Mouse (Mus musculus) adrenal gland, adult 8-10 months (tissue): ENCODE results near the gene Phb2. TPM values are rescaled to one million over a fixed set of nuclear protein-coding genes. Genes with fewer than 3 reads are reported as not detected.
"Not testable (repeated sequence)": the region's sequence is repeated elsewhere in the genome, so short reads cannot be mapped to it uniquely, and the experiment has no call there.

Source experiments
- DNase-seq: peaks from one replicate; pipeline ENCODE4 v3.0.0; 2022
- total RNA-seq, 4 experiments: library from RNA; stranded (reverse); gene quantifications; 2 replicates each; pipeline ENCODE4 v1.2.4; 2022

The Phb2 gene
- 100 to 1,000 TPM; 255 to 303 (median 272) TPM for total RNA-seq

DNA sequence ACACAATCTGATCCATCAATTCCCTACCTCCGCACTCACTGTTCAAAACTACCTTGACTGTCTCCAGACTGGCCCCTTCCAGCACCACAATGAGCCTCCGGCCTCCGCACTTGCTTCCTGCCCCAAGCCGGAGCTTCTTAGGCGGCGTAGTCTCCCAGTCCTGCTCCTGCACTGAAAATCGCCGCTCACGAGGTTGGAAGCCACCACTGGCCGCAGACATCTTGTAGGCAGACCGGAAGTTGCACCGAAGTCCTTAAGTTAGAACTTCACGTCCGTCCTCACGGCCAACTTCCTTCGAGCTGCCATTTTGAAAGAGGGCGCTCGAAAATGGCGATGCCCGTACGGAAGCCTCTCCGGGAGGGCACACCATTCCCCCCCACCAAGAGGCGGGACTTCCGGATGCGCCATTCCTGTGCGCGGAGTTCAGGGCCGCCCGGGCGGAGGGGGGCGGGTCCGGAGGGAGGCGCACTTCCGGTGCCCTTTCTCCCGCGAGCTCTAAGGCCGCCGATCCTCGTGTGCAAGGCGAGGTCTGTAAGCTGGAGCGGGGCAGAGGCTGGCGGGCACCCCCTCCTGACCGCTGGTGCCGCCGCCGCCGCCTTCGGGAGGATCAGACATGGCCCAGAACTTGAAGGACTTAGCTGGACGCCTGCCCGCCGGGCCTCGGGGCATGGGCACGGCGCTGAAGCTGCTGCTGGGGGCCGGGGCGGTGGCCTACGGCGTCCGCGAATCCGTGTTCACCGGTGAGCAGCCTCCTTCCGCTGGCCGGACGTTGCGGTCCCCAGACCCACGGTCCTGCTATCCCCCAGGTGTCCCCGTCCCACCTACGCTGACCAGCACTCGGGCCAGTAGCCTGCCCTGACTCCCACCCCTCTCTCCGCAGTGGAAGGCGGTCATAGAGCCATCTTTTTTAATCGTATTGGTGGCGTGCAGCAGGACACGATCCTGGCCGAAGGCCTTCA is at the start of gene Phb2, which contains the start of gene Emg1:
Gene Phb2 (plus strand): TSS at position 513 of the 959 bp plus-strand sequence.
Gene Emg1 (minus strand): TSS at position 355 of the 959 bp plus-strand sequence.
- peak; percentile 97 for DNase-seq

GRCm38 (mm10) chr6:124662477-124663423 is 49.4 kb upstream of the Phb2 start, which contains the start of gene Lpcat3:
TSS of gene Lpcat3 (plus strand) at chr6:124663027.
- DNase-seq, result peak; percentile 99

DNA sequence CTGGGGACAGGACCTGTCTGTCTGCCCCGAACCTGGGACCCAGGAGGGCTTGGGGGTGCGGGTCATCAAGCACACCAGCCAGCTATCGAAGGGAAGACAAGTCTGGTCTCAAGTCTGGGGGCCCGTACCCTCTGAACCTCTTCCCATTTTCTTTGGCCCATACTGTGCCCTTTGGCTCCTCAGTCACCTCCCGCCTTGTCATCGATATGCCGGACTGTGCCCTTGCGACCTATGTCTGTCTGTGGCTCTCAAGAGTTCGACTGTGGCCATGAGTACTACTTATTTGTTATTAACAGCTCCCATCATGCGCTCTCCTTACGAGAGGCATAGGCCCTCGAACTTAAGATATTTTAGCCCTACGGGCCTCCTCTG is 48.7 kb upstream of the Phb2 start:
- no peak for DNase-seq

- no peak for DNase-seq
Observed at GRCm38 (mm10) chr6:124664256-124664655, 47.9 kb upstream of the Phb2 start.

DNA sequence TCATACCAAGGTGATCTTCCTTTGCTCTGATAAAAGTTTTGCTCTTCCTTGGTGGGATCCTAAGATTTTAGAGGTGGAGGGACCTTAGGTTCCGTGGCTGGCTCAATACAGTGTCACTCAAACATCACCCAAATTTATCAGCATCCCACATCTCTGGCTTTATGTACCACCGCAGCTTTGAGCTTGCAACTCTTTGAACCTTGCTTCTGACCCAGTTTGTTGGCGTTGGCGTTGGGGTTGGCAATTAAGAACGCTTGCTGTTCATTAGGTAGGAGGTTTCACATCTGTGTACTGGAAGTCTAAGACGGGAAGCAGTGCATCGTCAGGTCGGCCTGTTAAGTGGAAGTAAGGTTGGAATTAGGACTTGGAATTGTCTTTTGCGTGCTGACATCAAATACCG is 47.1 kb upstream of the Phb2 start:
- DNase-seq, result no peak

DNA sequence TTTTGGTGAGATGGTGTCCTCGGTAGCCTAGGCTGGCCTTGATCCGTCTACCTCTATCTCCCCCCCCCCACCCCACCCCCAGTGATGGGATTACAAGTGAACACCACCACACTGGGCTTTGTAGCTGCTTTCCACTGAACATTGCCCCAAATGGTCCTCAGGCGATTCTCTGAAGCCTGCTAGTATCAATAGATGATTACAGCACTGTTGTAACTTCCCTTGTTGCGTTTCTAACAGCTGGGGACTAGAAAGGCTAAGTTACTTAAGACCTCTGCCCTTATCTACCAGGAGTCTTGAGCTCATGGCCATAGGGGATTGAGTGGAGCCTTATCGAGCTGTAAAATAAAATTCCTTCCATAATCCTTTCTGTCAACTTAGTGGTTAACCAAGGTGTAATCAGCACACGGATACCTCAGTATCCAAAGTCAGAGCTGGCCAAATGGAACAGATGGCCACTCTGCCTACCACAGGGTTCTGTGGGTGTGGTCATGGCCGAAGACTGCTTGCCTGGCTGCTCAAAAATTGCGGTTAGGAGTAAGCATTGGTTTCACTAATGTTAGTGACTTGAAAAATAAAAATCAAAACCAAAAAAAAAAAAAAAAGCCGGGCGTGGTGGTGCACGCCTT is 42.8 kb upstream of the Phb2 start:
- no peak for DNase-seq

DNA sequence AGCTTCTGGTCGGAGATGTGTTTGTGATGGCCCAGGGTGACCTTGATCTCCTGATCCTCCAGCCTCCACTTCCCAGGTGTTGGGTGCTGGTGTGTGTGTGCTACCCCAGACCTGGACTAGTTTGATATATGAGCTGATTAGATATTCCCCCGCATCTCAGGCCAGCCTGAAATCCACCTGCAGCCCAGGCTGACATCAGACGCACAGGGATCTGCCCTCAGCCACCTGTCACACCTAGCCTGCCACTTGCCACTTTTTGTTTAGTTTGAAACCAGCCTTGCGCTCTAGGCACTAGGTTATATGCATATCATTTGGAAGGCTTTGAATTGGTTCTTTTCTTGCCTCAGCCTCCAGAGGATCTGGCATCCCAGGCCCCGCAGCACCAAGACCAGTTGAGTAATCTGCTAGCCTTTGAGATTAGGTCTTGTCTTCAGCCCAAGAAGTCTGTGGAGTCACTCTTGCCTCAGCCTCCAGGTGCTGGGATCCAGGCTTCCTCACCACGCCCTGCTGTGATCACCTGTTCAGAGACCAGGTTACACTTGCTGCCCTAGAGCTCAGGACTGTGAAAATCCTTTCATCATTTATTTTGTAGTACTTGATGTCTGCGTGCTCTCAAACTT is 41.7 kb upstream of the Phb2 start:
- no peak for DNase-seq

- no peak for DNase-seq
Observed at GRCm38 (mm10) chr6:124672100-124672499, 40.0 kb upstream of the Phb2 start.

GRCm38 (mm10) chr6:124673619-124674018 is 38.5 kb upstream of the Phb2 start:
- DNase-seq, result no peak

GRCm38 (mm10) chr6:124674591-124674990 is 37.5 kb upstream of the Phb2 start:
- DNase-seq, result no peak

- DNase-seq, result no peak
Observed at GRCm38 (mm10) chr6:124676171-124676570, 36.0 kb upstream of the Phb2 start.

DNA sequence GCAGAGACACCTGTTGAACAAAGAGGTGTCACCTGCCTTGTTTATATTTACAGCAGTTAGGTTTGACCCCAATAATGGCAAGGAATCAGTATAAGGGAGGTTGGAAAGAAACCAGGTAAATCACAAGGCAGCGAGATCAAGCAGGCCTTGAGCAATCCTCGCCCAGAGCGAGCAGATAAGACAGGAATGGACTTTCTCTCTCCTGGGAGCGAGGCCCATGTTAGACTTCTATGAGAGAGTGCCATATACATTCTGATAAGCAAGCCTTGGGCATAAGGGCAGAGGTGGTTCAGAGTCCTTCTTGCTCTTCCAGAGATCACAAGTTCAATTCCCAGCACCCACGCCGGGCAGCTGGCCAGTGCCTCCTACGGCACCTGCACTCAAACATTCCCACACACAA is 33.4 kb upstream of the Phb2 start:
- DNase-seq, result no peak

- DNase-seq, result no peak
Observed at GRCm38 (mm10) chr6:124679486-124679885, 32.6 kb upstream of the Phb2 start.

DNA sequence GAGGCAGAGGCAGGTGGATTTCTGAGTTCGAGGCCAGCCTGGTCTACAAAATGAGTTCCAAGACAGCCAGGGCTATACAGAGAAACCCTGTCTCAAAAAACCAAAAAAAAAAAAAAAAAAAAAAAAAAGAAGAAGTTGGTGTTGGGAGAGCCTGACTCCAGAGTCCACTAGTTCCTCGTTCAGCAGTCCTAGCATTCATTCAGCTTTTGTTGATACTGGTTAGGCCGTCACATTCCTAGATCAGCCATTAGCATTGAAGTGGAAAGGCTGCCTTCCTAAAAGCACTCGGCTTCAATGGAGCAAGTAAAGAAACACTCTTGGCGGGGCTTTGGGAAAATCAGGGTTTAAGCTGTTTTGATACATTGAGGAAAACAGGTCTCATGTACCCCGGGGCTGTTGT is 29.8 kb upstream of the Phb2 start:
- DNase-seq, result not testable (repeated sequence)

DNA sequence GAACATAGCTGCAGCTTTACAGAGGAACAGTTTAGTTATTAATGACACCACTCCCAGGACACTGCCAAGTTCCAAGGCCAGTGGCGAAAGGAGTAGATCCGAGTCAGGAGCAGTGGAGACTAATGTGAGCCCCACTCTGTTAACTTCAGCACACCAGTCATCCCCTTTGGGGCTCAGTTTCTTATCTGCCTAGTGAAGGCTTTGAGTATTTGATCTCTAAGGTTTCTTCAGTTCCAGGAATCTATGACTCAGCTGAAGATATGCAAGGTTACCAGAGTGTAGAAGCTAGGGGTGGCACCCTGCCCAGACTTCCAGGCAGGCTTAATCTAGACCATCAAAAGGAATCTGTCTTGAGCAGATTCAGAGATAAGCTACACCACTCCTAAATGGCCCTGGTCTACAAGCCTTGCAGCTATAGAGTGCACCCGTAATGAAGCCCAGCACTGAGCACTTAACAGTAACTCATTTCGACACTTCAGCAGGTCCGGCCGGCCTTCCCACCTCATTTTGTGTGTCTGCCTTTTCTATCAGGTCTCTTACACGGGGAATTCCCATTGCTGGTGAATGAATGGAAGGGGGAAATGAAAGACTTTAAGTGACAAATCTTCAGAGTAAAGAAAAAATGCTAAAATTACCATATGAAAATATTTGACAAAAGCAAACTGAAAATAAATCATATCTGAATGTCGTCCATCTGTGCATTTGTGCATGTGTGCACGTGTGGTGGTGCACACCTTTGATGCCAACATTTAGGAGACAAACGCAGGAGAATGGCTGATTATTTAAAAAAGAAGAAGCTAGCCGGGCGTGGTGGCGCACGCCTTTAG is 28.3 kb upstream of the Phb2 start:
- DNase-seq, result peak; percentile 89

DNA sequence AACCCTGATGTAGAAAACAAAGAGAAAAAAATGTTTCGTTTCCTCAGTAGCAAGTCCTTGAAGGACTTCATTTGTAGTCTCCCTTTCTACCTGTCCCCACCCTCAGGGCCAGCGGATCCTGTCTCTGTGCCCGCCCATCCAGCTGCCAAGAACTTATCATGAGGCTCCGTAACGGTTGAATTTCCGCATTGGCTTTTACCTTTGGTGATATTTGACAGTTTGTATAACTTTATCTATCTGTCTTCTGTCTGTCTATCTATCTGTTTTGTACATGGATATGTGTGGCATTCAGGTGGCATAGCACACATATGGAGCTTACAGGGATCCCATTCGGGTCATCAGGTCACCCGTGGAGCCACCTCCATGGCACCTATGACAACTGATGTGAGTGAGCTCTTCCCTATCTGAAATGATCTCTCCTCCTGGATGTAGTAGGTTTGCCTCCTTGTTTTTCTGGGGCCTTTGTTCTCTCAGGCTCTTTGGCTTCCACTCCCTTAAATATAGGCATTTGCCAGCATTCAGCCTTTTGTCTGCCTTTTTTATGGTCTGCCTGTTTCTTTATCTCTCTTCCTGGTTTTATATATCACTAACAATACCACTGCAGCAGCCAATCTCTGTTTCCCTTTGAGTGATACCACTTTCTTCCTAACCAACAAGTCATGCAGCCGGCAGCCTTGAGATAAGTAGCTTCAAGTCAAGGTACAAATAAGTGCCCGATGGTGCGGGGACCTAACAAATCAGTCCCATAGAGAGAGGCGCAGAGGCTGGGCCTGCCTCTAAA is 26.3 kb upstream of the Phb2 start:
- no peak for DNase-seq

- not testable (repeated sequence) for DNase-seq
Observed at GRCm38 (mm10) chr6:124686644-124687043, 25.5 kb upstream of the Phb2 start.

GRCm38 (mm10) chr6:124688151-124688758 is 23.9 kb upstream of the Phb2 start:
- DNase-seq, result no peak

GRCm38 (mm10) chr6:124689011-124689410 is 23.1 kb upstream of the Phb2 start:
- DNase-seq, result no peak

DNA sequence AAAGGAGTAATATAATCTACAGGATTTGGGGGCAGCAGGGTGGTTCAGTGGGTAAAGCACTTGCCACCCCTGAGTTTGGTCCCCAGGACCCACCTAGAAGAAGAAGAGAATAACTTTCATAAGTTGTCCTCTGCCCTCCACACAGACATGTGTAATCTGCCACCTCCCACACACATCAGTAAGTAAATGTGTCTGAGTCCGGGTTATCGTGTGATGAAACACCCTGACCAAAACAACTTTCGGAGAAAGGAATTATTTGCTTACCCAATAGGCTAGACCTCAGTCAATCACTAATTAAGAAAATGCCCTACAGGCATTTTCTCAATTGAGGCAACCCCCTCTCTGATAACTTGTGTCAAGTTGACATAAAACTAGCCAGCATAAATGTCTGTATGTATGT is 21.6 kb upstream of the Phb2 start:
- no peak for DNase-seq
